Mouse (Mus musculus) liver, embryonic 13.5 days (tissue): ENCODE measurements around the gene Nup153. TPM values are rescaled to one million over a fixed set of nuclear protein-coding genes. Genes with fewer than 3 reads are reported as not detected.
A peak's percentile ranks its signal among the peaks of the same experiment; 100 is the strongest.

Source experiments
- ATAC-seq: fragments of 200-750 bp; cut with Nextera tagmentation; 2 replicates; pipeline ENCODE4 v1.8.0; 2017; ENCODE audit warnings: low read depth, mild to moderate bottlenecking, moderate number of reproducible peaks, moderate library complexity
- DNase-seq: peaks from one replicate; pipeline ENCODE4 v3.0.0; 2022
- H3K27ac ChIP-seq: fragments of 300-500 bp; sonication (generic); 2 replicates; pipeline ENCODE4 v1.5.1; 2015; ENCODE audit warnings: moderate library complexity, mild to moderate bottlenecking, inconsistent platforms
- H3K27me3 ChIP-seq: fragments of 300-500 bp; sonication (generic); 2 replicates; pipeline ENCODE4 v1.6.1; 2015; ENCODE audit warnings: mild to moderate bottlenecking, inconsistent platforms
- H3K36me3 ChIP-seq: fragments of 300-500 bp; sonication (generic); 2 replicates; pipeline ENCODE4 v1.6.1; 2015; ENCODE audit warnings: mild to moderate bottlenecking, inconsistent platforms
- H3K4me1 ChIP-seq: fragments of 300-500 bp; sonication (generic); replicated peaks from 2 replicates; pipeline ENCODE4 v1.6.1; 2015; ENCODE audit warnings: inconsistent platforms
- H3K4me2 ChIP-seq: fragments of 300-500 bp; sonication (generic); 2 replicates; pipeline ENCODE4 v1.6.1; 2015; ENCODE audit warnings: inconsistent platforms, mild to moderate bottlenecking, moderate library complexity
- H3K4me3 ChIP-seq: fragments of 300-500 bp; sonication (generic); replicated peaks from 2 replicates; pipeline ENCODE4 v1.5.1; 2015; ENCODE audit warnings: mild to moderate bottlenecking, inconsistent platforms
- H3K9ac ChIP-seq: fragments of 300-500 bp; sonication (generic); 2 replicates; pipeline ENCODE4 v1.6.1; 2015; ENCODE audit warnings: mild to moderate bottlenecking, inconsistent platforms
- H3K9me3 ChIP-seq: fragments of 300-500 bp; sonication (generic); replicated peaks from 2 replicates; pipeline ENCODE4 v1.6.1; 2016; ENCODE audit warnings: inconsistent platforms
- WGBS: fragments of 180-500 bp; shearing (Covaris S2); methylation state at CpG from one replicate; pipeline ENCODE4 v1.1.7; 2015; ENCODE audit not compliant: insufficient replicate concordance; 5-methylcytosine and 5-hydroxymethylcytosine counted together
- polyA plus RNA-seq: library from polyadenylated mRNA; unstranded; fragments of >200 nt; fragmentation: Nextera tagmentation; extraction: Ambion mirVana; gene quantifications from 2 replicates; pipeline ENCODE4 v1.2.1, GENCODE M21; 2015

Gene Nup153
- polyA plus RNA-seq, 1 experiment from 2014 or later: 18.6 TPM

DNA sequence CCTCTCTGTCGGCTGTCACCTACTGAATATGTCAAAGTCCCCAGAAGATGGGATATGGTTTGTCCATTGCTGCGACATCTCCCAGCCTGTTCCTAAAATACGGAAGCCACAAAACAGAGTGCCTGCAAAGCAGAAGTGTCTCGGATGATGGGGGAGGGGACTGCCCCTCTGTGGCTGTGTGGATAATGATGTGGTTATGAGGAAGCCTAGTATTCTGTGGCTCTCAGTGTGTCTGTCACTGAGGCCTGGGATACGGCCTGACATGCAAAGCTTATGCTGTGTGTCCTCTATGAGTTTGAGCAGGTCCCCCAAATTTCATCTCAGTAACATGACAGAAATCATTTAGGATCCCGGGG is 93.6 kb downstream of the Nup153 start:
- Histone ChIP-seq H3K4me2 (no peak overlapping the region), H3K27me3 (no peaks in the 10 kb centered on the region), H3K9ac (no peak overlapping the region), H3K9me3 (no peaks in the 10 kb centered on the region), H3K4me3 (no peak overlapping the region), H3K27ac (no peak overlapping the region), H3K36me3 (no peaks in the 10 kb centered on the region), H3K4me1 (0 out of 2 replicates have a peak, but pooled peaks cover 2% of the 10 kb centered on the region)
- ATAC-seq (no peak), DNase-seq (peak; percentile 11)
- 20% methylated on average over 6 of the region's 6 CpGs for WGBS

DNA sequence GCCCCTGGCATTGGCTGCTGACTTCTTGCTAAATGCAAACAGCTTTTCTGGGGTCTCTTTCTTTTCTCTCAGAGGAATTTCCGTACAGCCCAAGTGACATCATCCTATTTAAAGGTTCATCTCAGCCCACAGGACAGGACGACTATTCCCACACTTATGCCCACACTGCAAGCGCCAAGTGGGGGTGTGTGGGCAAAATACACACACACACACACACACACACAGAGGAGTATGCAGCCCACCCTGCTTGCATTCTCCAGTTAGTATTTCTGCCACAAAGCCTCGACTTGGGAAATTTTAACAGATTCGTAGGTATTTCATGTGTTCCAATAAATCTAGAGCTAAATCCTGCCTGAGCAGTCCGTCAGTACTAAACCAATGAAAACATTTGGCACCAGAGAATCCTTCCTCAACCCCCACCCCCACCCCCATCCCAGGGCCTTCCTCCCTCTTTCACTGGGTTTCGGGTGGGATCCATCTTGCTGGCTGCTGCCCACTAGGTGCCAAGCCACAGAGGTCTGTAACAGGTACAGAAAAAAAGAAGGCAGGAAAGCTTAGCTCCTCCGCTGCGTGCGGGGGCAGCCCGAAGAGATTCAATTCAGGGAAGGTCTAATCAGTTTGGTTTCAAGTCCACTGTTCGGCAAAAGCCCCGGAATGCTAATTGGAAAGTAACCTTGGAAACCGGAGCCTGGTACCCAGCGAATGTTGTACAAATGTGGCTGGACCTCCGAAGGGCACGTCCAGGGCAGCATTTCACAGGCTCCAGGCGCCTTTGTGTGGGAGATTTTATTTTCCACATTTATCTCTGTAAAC is 94.2 kb downstream of the Nup153 start:
- DNase-seq: no peak
- Histone ChIP-seq H3K36me3 (no peaks in the 10 kb centered on the region), H3K4me2 (no peak overlapping the region), H3K9ac (no peak overlapping the region), H3K9me3 (no peaks in the 10 kb centered on the region), H3K4me3 (no peak overlapping the region), H3K27ac (no peak overlapping the region), H3K27me3 (no peaks in the 10 kb centered on the region), H3K4me1 (0 out of 2 replicates have a peak, but pooled peaks cover 2% of the 10 kb centered on the region)
- no peak for ATAC-seq
- 54% methylated on average over 18 of the region's 18 CpGs for WGBS

DNA sequence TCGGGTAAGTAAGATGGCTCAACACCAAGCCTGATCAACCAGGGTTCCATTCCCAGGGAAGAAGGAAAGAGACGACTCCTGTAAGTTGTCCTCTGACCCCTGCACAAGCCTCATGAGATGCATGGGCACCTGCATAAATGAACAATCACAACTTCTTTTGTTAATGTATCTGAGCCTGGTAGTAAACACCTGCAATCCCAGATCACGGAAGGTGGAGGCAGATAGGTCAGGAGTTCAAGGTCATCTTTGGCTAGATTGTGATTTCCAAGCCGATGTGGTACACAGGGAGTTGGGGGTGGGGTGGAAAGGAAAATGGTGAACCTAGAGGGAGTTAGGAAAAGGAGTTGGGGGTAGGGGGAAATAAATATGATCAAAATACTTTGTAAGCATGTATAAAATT is 94.9 kb downstream of the Nup153 start:
- DNase-seq (no peak), ATAC-seq (no peak)
- no peak overlapping the region for H3K4me2 ChIP-seq
- no peak overlapping the region for H3K9ac ChIP-seq
- 0 out of 2 replicates have a peak, but pooled peaks cover 2% of the 10 kb centered on the region for H3K4me1 ChIP-seq
- H3K9me3 ChIP-seq: no peaks in the 10 kb centered on the region
- H3K27me3 ChIP-seq: no peaks in the 10 kb centered on the region
- WGBS: 44% methylated on average over 4 of the region's 4 CpGs
- no peak overlapping the region for H3K27ac ChIP-seq
- H3K36me3 ChIP-seq: no peaks in the 10 kb centered on the region
- H3K4me3 ChIP-seq: no peak overlapping the region

Other genes starting within 250 kb of the Nup153 start
- 1.9 and 2.0 TPM in 2 replicates for gene Cap2, start 226.1 kb downstream of the Nup153 start, polyA plus RNA-seq
- 3.0 TPM in 2 replicates for gene Fam8a1, start 58.4 kb downstream of the Nup153 start, polyA plus RNA-seq
- 2.3 and 2.5 TPM in 2 replicates for gene Kif13a, start 201.9 kb upstream of the Nup153 start, polyA plus RNA-seq